Mouse (Mus musculus): ENCODE results near the gene Tmem63b. TPM values are rescaled to one million over a fixed set of nuclear protein-coding genes. Genes with fewer than 3 reads are reported as not detected.

The Tmem63b gene
- 35.6 and 41.5 TPM in 2 replicates for polyA plus RNA-seq (2015; fragmentation: Nextera tagmentation; extraction: Ambion mirVana)

DNA sequence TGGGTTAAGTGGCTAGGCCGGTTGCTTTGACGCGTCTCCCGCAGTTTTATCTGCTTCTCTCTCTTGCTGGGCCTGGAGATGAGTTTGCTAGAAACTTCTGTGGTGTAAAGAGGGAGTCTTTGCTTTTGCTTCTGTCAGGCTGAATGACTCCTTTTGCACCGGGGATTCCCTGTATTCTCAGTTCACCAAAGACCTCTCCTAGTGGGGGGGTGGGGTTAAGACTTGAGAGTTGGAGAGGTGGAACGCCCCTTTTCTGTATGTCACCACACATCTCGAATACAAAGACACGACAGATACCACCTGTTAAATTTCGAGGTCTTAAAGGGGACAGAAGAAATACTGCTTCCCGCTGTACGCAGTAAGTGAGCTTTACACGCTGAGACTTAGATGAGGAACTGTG lies at the start of gene Tmem63b:
TSS of gene Tmem63b (minus strand) at position 190 of the 400 bp plus-strand sequence.
- Histone ChIP-seq H3K36me3 (ENCODE audit: insufficient read depth, low read length) (peaks cover under 1% of the 10 kb centered on the region; the same call in 1 of the 2 replicates), H3K27ac (ENCODE audit: low read length) (peak within 1 kb of the TSS; percentile 81), H3K4me1 (ENCODE audit: insufficient read depth, low read length) (peaks cover 19% of the 10 kb centered on the region), H3K9me3 (ENCODE audit: low read length) (no peaks in the 10 kb centered on the region), H3K27me3 (ENCODE audit: insufficient read depth, low read length) (no peaks in the 10 kb centered on the region), H3K4me2 (replicated peaks; ENCODE audit: low read depth, low read length) (peak within 1 kb of the TSS; percentile 91), H3K4me3 (ENCODE audit: low read length) (peak within 1 kb of the TSS; percentile 96), H3K9ac (replicated peaks; ENCODE audit: low read length) (peak within 1 kb of the TSS; percentile 95)
- 2% methylated on average over 12 of the region's 12 CpGs for WGBS
- ATAC-seq (ENCODE audit: low FRiP score, low TSS enrichment): no peak

DNA sequence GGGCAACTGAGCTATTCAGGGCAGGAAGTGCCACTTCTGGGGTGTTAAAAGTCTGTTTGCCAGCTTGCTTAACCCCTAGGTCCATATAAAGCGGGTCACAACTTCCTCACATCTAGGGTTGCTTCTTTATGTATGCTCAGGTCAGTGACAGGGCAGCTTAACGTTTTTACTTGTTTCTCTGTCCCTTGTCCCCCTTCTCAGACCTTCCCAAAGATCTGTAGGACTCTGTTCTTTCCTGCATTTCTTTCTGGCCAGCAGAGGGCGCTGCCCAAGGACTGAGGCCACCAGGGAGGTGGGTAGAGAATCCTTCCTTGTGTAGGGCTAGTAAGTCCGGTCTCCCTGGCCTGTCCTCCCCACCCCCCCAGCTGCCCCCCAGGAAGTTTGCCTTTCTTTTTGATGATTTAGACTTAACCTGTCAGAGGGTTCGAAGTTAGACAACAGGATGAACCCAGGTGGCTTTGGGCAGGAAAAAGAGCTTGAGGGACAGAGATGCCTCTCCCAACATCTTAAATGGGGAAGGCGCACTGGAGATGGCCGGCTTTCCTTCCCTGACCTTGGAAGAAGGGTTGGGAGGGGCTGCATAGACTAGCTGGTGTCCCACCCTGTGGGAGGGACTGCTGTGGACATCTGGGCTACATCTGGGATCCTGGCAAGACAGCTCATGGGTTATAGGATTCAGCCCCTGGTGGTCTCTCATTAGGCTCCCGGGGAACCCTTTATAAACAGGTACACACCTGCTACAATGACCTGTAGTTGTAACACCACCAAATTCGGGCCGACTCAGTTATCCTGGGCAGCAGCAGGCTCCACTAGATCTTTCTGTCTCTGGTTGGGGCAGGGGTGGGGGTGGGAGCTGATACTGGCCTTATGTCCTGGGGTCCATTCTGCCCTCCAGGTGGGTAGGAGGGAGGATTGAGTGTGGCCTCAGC lies 48.9 kb upstream of the Tmem63b start:
- peak; percentile 46 for ATAC-seq (ENCODE audit: low FRiP score, low TSS enrichment)
- WGBS: 9% methylated on average over 10 of the region's 10 CpGs
- Histone ChIP-seq H3K9me3 (ENCODE audit: low read length) (no peaks in the 10 kb centered on the region), H3K4me3 (ENCODE audit: low read length) (peak overlapping the region; percentile 55), H3K4me1 (ENCODE audit: insufficient read depth, low read length) (peaks cover 45% of the 10 kb centered on the region), H3K27ac (ENCODE audit: low read length) (peak overlapping the region; percentile 97), H3K9ac (replicated peaks; ENCODE audit: low read length) (peak overlapping the region; percentile 71), H3K4me2 (replicated peaks; ENCODE audit: low read depth, low read length) (peak overlapping the region; percentile 64), H3K36me3 (ENCODE audit: insufficient read depth, low read length) (no peaks in the 10 kb centered on the region), H3K27me3 (ENCODE audit: insufficient read depth, low read length) (peaks cover 9% of the 10 kb centered on the region)

DNA sequence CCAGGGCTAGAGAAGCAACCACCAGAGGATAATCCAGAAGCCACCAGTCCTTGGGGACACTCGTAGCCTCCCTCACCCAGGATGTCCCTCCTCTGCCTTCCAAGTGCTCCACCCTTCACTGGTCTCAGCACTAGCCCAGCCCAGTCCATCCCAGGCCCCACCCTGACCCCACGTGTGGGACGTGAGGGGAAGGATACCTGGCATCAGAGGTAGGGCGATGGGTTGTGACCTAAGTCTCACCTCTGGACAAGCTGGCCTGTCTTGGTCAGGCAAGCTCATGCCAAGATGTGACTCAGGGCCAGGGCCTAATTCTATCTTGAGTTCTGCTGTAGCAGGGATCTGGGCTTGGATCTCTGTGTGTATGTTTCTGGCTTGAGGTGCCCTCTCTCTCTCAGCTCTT lies 48.2 kb upstream of the Tmem63b start:
- peaks cover 9% of the 10 kb centered on the region for H3K27me3 ChIP-seq (ENCODE audit: insufficient read depth, low read length)
- H3K4me2 ChIP-seq (replicated peaks; ENCODE audit: low read depth, low read length): no peak overlapping the region
- 70% methylated on average over 4 of the region's 4 CpGs for WGBS
- H3K9ac ChIP-seq (replicated peaks; ENCODE audit: low read length): no peak overlapping the region
- ATAC-seq (ENCODE audit: low FRiP score, low TSS enrichment): peak; percentile 2; the same call in 1 of the 2 replicates
- H3K4me3 ChIP-seq (ENCODE audit: low read length): no peak overlapping the region
- H3K27ac ChIP-seq (ENCODE audit: low read length): peak overlapping the region; percentile 40
- H3K36me3 ChIP-seq (ENCODE audit: insufficient read depth, low read length): no peaks in the 10 kb centered on the region
- H3K9me3 ChIP-seq (ENCODE audit: low read length): no peaks in the 10 kb centered on the region
- H3K4me1 ChIP-seq (ENCODE audit: insufficient read depth, low read length): peaks cover 45% of the 10 kb centered on the region

DNA sequence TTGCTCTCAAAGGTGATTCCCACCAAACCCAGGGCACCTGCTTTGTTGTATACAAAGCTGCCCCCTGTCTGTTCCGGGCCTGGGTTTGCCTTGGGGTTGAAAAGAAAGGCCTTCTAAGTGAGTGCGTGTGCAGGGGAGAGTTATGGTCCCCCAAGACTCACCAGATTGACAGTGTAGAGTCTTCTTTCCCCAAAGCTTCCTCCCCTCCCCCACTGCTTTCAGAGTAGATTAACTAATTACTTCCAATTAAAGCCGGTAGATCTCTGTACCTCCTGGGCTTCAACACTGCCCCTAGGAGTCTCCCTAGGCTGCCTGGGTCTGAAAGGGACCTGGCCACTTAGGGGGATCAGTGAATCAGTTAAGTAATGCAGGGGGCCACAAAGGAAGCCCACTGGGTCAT lies 47.6 kb upstream of the Tmem63b start:
- ATAC-seq (ENCODE audit: low FRiP score, low TSS enrichment): no peak
- H3K36me3 ChIP-seq (ENCODE audit: insufficient read depth, low read length): no peaks in the 10 kb centered on the region
- H3K27me3 ChIP-seq (ENCODE audit: insufficient read depth, low read length): peaks cover 9% of the 10 kb centered on the region
- peaks cover 45% of the 10 kb centered on the region for H3K4me1 ChIP-seq (ENCODE audit: insufficient read depth, low read length)
- 26% methylated on average over 3 of the region's 3 CpGs for WGBS
- peak overlapping the region; percentile 72 for H3K9ac ChIP-seq (replicated peaks; ENCODE audit: low read length)
- peak overlapping the region; percentile 68 for H3K4me2 ChIP-seq (replicated peaks; ENCODE audit: low read depth, low read length)
- peak overlapping the region; percentile 49 for H3K27ac ChIP-seq (ENCODE audit: low read length)
- peak overlapping the region; percentile 46; the same call in 1 of the 2 replicates for H3K4me3 ChIP-seq (ENCODE audit: low read length)
- H3K9me3 ChIP-seq (ENCODE audit: low read length): no peaks in the 10 kb centered on the region

DNA sequence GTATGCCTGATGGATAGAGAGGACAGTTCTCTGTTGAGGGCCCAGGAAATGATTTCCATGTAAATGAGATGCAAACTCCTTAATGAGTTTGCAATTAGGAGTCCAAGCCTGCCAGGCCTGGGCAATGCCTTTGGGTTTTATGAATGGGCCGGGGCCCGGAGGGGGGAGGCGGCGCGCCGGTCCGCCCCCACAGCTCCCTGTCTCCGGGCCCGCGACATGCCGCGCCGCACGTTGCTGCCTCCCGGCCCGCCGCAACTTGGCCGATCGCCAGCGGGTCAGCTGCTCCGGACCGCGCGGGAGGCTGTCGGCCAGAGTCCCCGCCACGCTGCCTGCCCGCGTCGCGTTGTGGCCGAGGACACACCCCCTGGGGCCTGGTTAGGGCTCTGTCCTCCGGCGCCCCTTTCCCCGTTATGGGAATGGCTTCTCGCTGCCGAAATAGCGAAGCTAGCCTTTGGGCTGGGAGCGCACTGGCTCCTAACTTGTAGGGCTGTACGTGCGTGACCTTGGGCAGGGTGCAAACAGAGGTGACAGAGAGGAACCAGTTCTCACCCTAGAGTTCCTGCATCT lies 47.1 kb upstream of the Tmem63b start, which contains the start of gene 1600014C23Rik:
TSS of gene 1600014C23Rik (minus strand) at position 110 of the 567 bp plus-strand sequence.
- Histone ChIP-seq H3K4me3 (ENCODE audit: low read length) (peak within 1 kb of the TSS; percentile 46), H3K4me2 (replicated peaks; ENCODE audit: low read depth, low read length) (peak within 1 kb of the TSS; percentile 68), H3K27ac (ENCODE audit: low read length) (peak within 1 kb of the TSS; percentile 49), H3K9me3 (ENCODE audit: low read length) (no peaks in the 10 kb centered on the region), H3K36me3 (ENCODE audit: insufficient read depth, low read length) (no peaks in the 10 kb centered on the region), H3K4me1 (ENCODE audit: insufficient read depth, low read length) (peaks cover 45% of the 10 kb centered on the region), H3K9ac (replicated peaks; ENCODE audit: low read length) (peak within 1 kb of the TSS; percentile 72), H3K27me3 (ENCODE audit: insufficient read depth, low read length) (peaks cover 9% of the 10 kb centered on the region)
- 0 out of 2 replicates have a peak, but pooled peaks have one; percentile 3 for ATAC-seq (ENCODE audit: low FRiP score, low TSS enrichment)
- whole genome bisulfite sequencing: 1% methylated on average over 41 of the region's 41 CpGs

DNA sequence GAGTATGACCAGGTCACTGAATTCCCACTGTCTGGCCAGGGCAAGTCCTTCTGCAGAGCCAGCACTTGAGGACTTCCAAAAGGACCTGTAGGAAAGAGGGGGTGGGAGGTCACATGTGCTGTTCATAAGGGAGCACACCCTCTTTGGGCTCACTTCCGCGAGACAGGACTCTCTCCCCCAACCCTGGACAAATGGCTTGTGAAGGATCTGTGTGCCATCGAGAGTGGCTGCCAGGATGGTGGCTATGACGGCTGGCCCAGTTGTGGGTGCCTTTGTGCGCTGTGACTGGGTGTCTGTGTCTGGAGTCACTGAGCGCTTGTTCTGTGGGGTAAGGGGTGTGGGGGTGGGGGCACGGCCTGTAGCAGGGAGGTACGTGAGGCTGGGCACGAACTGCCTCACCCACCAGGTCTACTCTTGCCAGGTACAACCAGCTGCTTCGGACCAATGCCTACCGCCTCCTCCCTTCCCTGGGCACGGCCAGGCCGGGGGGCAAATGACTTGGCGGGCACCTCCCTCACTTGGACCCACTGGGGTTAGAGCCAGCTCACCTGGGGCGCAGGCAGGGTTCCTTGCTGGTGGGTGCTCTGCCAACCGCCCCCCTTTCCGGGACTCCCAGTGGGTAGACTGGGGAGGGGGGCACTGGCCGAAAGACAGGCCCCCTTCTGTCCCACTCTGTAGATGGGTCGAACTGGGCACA lies 46.5 kb upstream of the Tmem63b start:
- peak overlapping the region; percentile 46 for H3K4me3 ChIP-seq (ENCODE audit: low read length)
- 58% methylated on average over 19 of the region's 19 CpGs for WGBS
- H3K9ac ChIP-seq (replicated peaks; ENCODE audit: low read length): peak overlapping the region; percentile 72
- no peaks in the 10 kb centered on the region for H3K9me3 ChIP-seq (ENCODE audit: low read length)
- H3K4me1 ChIP-seq (ENCODE audit: insufficient read depth, low read length): peaks cover 45% of the 10 kb centered on the region
- peak overlapping the region; percentile 68 for H3K4me2 ChIP-seq (replicated peaks; ENCODE audit: low read depth, low read length)
- H3K27me3 ChIP-seq (ENCODE audit: insufficient read depth, low read length): peaks cover 9% of the 10 kb centered on the region
- H3K36me3 ChIP-seq (ENCODE audit: insufficient read depth, low read length): no peaks in the 10 kb centered on the region
- ATAC-seq (ENCODE audit: low FRiP score, low TSS enrichment): no peak
- H3K27ac ChIP-seq (ENCODE audit: low read length): no peak overlapping the region

DNA sequence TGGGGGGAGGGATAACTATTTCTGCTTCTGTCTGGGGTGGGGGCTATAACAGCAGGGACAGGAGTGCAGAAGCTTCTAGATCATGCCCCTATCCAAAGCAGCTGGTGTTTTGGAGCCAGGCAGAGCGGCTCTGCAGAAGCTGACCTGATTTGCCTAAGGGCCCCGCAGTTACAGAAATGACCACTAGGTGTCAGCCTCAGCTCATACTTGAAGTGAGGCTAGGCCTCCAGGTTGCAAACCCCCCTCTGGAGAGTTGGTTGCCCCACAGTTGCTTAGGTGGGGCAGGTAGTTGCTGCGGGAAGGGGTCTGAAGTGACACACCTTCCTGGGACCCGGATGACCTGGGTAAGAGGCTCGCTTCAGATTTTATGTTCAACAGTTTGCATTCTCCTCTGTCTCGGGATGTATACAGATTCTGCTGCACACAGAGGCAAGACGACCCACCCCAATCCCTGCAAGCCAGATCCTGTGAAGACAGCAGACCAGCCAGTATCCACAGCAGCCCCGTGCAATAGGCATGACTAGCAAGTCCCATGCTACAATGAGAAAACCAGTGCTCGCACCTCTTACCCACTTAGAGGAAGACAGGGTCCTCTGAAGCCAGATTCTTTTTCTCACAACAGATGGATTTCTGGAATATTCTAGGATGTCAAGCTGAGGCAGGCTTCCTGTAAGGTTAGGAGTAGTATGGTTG lies 44.6 kb upstream of the Tmem63b start:
- Histone ChIP-seq H3K9me3 (ENCODE audit: low read length) (no peaks in the 10 kb centered on the region), H3K4me1 (ENCODE audit: insufficient read depth, low read length) (peaks cover 38% of the 10 kb centered on the region), H3K36me3 (ENCODE audit: insufficient read depth, low read length) (no peaks in the 10 kb centered on the region), H3K9ac (replicated peaks; ENCODE audit: low read length) (no peak overlapping the region), H3K27ac (ENCODE audit: low read length) (no peak overlapping the region), H3K4me3 (ENCODE audit: low read length) (no peak overlapping the region), H3K4me2 (replicated peaks; ENCODE audit: low read depth, low read length) (no peak overlapping the region), H3K27me3 (ENCODE audit: insufficient read depth, low read length) (peaks cover 9% of the 10 kb centered on the region)
- 25% methylated on average over 9 of the region's 9 CpGs for WGBS
- 0 out of 2 replicates have a peak, but pooled peaks have one; percentile 3 for ATAC-seq (ENCODE audit: low FRiP score, low TSS enrichment)

DNA sequence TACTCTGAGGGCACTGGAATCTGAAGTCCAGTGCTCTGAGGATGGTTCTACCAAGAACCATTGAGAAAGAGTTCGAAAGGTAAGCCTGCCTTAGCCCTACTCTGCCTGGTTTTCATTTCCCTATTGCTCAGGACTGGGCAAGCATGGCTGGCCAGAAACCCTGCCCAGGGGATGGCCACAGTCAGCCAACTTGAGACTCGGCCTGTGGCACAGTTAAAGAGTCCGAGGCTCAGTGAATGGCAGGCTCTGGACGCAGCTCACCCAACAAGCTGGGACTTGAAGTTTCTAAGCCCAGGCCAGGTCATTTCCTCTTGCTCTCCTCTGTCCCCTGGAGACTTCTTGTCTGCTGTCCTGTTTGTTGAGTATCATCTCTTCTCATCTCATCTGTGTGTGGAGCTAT lies 44.0 kb upstream of the Tmem63b start:
- Histone ChIP-seq H3K4me3 (ENCODE audit: low read length) (no peak overlapping the region), H3K9me3 (ENCODE audit: low read length) (no peaks in the 10 kb centered on the region), H3K27ac (ENCODE audit: low read length) (no peak overlapping the region), H3K36me3 (ENCODE audit: insufficient read depth, low read length) (no peaks in the 10 kb centered on the region), H3K4me1 (ENCODE audit: insufficient read depth, low read length) (peaks cover 31% of the 10 kb centered on the region), H3K4me2 (replicated peaks; ENCODE audit: low read depth, low read length) (no peak overlapping the region), H3K27me3 (ENCODE audit: insufficient read depth, low read length) (peaks cover 9% of the 10 kb centered on the region), H3K9ac (replicated peaks; ENCODE audit: low read length) (no peak overlapping the region)
- 84% methylated on average over 4 of the region's 4 CpGs for WGBS
- ATAC-seq (ENCODE audit: low FRiP score, low TSS enrichment): no peak

DNA sequence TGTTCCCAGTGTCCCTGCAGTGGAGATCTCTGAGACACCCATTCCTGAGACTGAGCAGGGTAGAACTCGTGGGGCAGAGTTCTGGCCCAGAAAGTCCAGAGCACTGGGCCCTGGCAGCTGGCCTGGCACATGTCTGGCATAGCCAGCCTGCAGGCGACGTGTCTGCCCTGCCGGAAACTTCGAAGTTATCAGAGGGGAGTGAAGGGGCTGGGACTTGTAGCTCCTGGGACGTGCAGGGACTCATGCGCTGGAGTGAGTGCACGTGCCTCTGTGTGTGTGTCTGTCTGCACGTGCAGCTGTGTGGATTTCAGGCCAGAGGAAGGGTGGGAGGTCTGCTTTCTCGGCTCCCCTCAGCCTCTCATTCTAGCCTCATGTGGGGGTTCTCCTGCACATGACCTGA lies 42.7 kb upstream of the Tmem63b start:
- H3K27ac ChIP-seq (ENCODE audit: low read length): no peak overlapping the region
- WGBS: 48% methylated on average over 10 of the region's 10 CpGs
- no peak overlapping the region for H3K4me3 ChIP-seq (ENCODE audit: low read length)
- no peaks in the 10 kb centered on the region for H3K9me3 ChIP-seq (ENCODE audit: low read length)
- peaks cover 18% of the 10 kb centered on the region for H3K4me1 ChIP-seq (ENCODE audit: insufficient read depth, low read length)
- no peak overlapping the region for H3K4me2 ChIP-seq (replicated peaks; ENCODE audit: low read depth, low read length)
- no peaks in the 10 kb centered on the region for H3K36me3 ChIP-seq (ENCODE audit: insufficient read depth, low read length)
- ATAC-seq (ENCODE audit: low FRiP score, low TSS enrichment): no peak
- H3K27me3 ChIP-seq (ENCODE audit: insufficient read depth, low read length): peaks cover 9% of the 10 kb centered on the region
- H3K9ac ChIP-seq (replicated peaks; ENCODE audit: low read length): no peak overlapping the region

All from kidney, embryonic 16.5 days (tissue).